Mouse (Mus musculus): ENCODE measurements around the gene Nr4a1.

- TF ChIP-seq CTCF (IDR thresholded peaks at IDR 0.05; ENCODE audit: control insufficient read depth, insufficient read depth, low read length) (no peak), POLR2A (IDR thresholded peaks at IDR 0.05; ENCODE audit: borderline replicate concordance, control insufficient read depth, low read depth, low read length) (no peak)
Measured at GRCm38 (mm10) chr15:101248029-101248710, 5.9 kb upstream of the Nr4a1 start.
